Mouse (Mus musculus) liver, embryonic 14.5 days (tissue): ENCODE results near the gene Igsf21.

Experiments
- CTCF ChIP-seq: IDR thresholded peaks from 2 replicates; pipeline ENCODE4 v1.5.1; 2016; ENCODE audit warnings: antibody characterized with exemption, low read depth, control low read depth
- EP300 ChIP-seq: IDR thresholded peaks from 2 replicates; pipeline ENCODE4 v1.6.1; 2016; ENCODE audit warnings: antibody characterized with exemption, low read depth

DNA sequence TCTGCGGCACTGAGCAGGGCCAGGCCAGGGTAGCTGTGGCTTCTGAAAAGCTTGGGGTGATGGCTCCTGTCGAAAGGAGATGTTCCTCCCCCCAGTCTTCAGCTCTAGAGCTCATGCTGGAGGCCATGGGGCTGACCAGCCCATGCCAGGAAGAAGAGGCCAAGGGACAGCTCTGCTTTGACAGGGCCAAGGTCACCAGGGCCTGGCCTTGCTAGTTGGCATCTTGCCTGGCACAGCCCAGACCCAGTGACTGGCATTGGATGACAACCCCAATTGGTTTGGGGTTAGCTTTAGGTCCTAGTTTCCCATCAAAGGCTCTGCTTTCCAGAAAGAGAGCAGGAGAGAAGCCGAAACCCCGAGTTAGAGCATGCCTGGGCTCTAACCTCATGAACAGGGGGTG is 156.9 kb downstream of the Igsf21 start:
- TF ChIP-seq CTCF (no peak), EP300 (no peak)
